Mouse (Mus musculus) adrenal gland, postnatal 14 days (tissue): ENCODE results near the gene Bpi. TPM values are rescaled to one million over a fixed set of nuclear protein-coding genes. Genes with fewer than 3 reads are reported as not detected.

Experiments used
- DNase-seq: peaks from one replicate; pipeline ENCODE4 v3.0.0; 2021; ENCODE audit warnings: mixed read lengths
- long read RNA-seq, 2 experiments: library from polyadenylated mRNA; stranded (forward); transcript quantifications; one replicate each; pipeline ENCODE4 v2.0.0; 2021
- total RNA-seq: library from RNA; stranded (reverse); gene quantifications from 2 replicates; pipeline ENCODE4 v1.2.3, GENCODE M21; 2021

The Bpi gene
- total RNA-seq, result not detected in 2 replicates
- long read RNA-seq, experiment 1, result 0 reads
- long read RNA-seq, experiment 2, result 0 reads

GRCm38 (mm10) chr2:158258005-158258418 lies at the start of gene Bpi:
Gene Bpi (plus strand): TSS chr2:158258094.
- no peak for DNase-seq

DNA sequence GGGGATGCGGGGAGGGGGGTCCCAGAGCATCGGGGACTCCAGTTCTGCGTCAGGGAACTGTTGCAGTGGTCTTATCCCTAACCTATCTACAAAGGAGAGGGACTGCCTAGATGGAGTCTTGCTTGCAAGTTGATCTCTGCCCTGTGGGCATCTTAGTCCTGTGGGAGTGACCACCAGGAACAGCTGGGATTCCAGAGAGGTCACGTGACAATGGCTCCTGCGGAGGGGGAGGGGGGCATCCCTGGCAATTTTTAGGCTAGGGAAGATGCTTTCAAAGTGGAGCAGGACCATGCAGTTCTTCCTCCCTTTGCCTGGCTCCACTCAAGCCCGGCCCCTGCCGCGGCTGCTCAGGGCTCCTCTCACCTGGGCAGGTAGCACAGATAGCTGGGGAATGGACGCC lies 48.1 kb upstream of the Bpi start:
- DNase-seq, result no peak

DNA sequence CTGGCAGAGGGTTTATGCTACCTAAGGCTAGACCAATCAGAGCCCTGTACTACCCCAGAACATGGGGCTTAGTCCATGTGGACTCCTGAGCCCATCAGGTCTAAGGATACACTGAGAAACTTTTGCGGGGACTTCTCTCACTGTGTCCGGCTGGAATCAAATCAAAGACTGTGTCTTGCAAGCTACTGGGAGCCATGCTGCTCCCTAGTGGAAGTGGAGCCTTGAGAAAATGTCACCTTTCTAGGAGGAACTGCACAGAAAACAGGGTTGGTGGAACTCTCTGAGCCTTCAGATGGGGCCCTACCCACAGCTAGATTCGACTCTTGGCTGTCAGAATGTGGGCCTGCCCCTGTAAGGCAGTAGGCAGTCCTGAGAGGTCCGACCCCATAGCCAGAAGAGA lies 47.4 kb upstream of the Bpi start:
- peak; percentile 65 for DNase-seq

- DNase-seq, result no peak
These were observed 46.9 kb upstream of the Bpi start for GRCm38 (mm10) chr2:158210958-158211357.

DNA sequence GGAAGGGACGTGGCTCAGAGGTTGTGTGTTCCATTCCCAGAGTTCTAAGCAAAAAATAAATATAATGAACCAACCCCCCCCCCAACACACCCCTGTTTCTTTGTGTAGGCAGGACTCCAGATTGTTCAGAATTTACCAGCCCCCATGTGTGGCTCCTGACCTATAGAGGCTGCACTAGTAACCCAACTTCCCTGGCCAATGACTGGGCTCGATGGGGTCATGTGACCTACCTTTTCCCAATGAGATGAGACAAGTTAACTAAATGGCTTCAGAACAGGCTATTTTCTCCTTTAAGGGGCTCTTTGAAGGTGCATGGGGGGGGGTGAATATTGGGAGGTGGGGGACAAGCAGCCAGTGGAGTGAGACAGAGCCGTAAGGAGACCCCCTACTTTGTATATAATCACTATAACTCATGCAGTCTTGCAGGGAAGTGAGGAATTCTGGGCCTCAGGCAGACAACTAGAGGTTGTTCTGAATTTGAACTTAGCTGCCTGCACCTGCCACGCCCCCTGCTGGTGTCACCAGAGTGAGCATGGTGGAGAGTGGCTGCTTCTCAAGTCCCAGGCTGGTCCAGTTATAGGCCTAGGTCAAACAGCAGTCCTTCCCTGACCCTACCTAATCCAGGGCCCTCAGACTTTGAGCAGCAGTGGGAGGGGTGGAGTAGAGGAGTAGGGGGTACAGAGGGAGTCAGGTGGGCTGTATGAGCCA lies 46.0 kb upstream of the Bpi start:
- peak; percentile 54 for DNase-seq

- DNase-seq, result no peak
These were observed 42.4 kb upstream of the Bpi start for GRCm38 (mm10) chr2:158215283-158216117.

DNA sequence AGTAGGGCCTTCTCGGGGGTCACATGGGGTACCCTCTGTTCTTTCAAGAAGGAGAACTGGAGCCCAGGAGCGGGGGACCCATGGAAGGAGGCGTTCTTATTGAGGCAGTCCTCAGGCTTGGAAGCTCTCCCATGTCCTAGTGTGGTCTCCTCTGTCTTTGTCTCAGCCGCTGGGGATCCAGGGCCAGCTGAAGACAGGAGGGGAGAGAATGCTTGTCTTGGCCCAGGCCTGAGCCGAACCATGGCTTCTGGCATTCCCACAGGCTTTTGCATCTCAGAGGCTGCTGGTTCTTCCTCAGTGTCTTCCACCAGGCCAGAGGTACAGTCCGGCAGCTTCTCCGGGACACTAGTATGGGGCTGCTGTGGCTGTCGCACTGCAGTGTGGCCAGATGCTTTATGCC lies 41.4 kb upstream of the Bpi start:
- no peak for DNase-seq

GRCm38 (mm10) chr2:158219562-158219961 lies 38.3 kb upstream of the Bpi start:
- DNase-seq, result no peak

DNA sequence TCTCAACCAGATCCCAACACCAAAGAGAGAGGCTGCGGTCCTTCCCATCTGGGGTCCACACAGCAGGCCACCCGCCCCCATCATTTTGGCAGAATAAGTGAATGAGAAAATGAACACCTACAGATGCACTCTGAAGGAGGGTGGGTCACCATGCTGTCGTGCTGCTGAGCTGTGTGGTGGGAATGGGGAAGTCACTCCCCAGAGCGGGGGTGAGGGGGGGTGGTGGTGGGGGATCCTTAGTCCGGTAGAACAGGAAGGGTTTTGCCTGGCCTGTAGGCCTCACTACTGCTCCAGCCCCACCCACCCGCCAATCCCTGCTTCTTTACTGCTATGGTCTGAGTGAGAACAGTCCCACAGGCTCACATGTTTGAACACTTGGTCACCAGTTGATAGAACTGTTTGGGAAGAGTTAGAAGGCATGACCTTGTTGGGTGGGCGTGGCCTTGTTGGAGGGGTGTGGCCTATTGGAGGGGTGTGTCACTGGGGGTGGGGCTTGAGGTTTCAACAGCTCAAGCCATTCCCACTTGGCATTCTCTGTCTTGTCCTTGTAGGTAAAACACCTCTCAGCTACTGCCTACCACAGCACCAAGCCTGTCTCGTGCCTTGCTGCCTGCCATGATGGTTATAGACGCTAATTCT lies 36.3 kb upstream of the Bpi start:
- no peak for DNase-seq

GRCm38 (mm10) chr2:158222664-158223063 lies 35.2 kb upstream of the Bpi start:
- DNase-seq, result peak; percentile 25

GRCm38 (mm10) chr2:158223497-158223896 lies 34.4 kb upstream of the Bpi start:
- DNase-seq, result no peak

GRCm38 (mm10) chr2:158225301-158225700 lies 32.6 kb upstream of the Bpi start:
- peak; percentile 75 for DNase-seq

GRCm38 (mm10) chr2:158228670-158229502 lies 29.0 kb upstream of the Bpi start, which contains the start of gene D630003M21Rik:
Gene D630003M21Rik (minus strand): TSS chr2:158229222.
- peak; percentile 63 for DNase-seq

DNA sequence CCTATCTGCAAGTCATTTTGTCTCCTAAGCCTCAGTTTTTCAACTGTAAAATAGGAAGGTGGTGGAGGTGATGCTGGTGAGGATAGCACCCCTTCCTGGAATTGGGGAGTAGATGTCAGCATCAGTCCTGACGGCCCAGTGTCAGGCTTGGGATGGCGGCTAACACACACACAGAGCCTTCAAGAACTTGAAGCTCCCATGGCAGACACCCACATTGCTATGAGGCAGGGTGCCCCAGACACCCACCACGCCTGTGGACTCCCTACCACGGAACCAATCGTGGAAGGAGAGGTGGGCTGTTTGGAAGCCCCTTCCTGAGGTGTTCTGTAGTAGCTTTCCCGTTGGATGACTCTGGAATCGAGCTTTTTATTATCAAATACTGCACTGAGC lies 28.4 kb upstream of the Bpi start:
- no peak for DNase-seq

DNA sequence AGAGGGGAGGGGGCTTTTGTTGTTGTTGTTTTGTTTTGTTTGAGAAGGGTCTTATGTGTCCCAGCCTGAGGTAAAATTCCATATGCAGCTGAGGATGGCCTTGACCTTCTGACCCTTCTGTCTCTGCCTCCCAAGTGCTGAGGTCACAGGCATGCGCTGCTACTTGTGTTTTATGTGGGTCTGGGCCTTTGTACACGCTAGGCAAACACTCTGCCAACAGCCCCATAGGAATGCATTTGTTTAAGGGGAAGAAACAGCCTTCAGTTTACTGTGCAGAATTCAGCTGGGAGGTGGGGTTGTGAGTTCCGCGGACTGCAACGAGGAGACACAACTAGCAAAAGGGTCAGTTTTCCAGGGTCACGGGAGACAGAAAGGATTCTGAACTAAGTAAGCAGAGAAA lies 27.3 kb upstream of the Bpi start:
- DNase-seq, result no peak

GRCm38 (mm10) chr2:158231071-158231470 lies 26.8 kb upstream of the Bpi start:
- no peak for DNase-seq

GRCm38 (mm10) chr2:158232414-158232813 lies 25.5 kb upstream of the Bpi start:
- no peak for DNase-seq

- no peak for DNase-seq
These were observed 24.8 kb upstream of the Bpi start for GRCm38 (mm10) chr2:158233106-158233505.

DNA sequence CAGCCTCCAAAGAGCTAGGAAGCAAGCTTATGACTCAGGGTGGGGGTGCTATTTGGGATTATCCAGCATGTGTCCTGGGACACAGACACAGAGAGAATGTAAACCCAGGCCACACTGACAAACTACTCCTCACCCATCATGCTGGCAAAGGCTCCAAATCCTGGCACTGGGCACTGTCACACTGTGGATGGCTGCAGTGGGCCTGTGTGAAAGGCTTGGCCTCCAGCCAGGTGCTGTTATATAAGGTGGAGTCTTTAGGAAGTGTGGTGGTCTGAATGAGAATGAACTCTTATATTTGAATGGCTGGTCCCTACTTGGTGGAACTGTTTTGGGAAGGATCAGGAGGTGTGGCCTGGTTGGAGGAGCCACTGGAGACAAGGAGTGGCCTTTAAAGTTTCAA lies 21.2 kb upstream of the Bpi start:
- no peak for DNase-seq

GRCm38 (mm10) chr2:158238101-158238500 lies 19.8 kb upstream of the Bpi start:
- DNase-seq, result peak; percentile 48

DNA sequence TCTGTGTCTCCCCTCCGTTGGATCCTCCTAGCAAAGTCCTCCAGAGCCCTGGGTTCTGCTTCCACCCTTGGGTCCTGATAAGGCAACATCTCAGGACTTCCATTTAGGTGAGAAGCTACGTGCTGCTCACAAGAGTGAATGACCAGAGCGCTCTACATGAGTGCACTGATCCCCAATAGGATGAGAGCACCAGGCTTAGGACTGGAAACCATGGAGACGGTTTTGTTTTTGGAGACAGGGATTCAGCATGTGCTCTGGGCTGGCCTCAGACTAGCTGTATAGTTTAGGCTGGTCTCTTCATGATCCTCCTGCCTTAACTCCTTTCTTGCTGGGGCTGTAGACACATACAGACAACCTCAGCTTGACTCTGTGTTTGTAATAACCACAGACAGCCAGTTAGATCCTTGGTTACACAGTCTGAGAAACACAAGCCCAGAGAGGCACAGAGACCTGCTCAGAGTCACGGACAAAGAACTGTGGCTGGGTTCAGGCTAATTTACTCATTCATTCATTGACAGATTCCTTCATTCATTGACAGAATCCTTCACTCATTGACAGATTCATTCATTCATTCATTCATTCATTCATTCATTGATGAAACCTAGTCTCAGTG lies 16.7 kb upstream of the Bpi start:
- DNase-seq, result no peak
